Mouse (Mus musculus) bone marrow, adult 2 months (tissue): ENCODE data around the gene Dcaf11.
A peak's percentile ranks its signal among the peaks of the same experiment; 100 is the strongest.

Experiments used
- CTCF ChIP-seq: fragments of 200-500 bp; IDR thresholded peaks from 2 replicates; pipeline ENCODE4 v1.5.1; 2011; ENCODE audit warnings: low read length, control low read depth; ENCODE audit not compliant: control insufficient read depth, insufficient read depth
- POLR2A ChIP-seq: fragments of 200-500 bp; IDR thresholded peaks from 2 replicates; pipeline ENCODE4 v1.6.1; 2011; ENCODE audit warnings: low read depth, mild to moderate bottlenecking, control low read depth, low read length, borderline replicate concordance; ENCODE audit not compliant: control insufficient read depth

DNA sequence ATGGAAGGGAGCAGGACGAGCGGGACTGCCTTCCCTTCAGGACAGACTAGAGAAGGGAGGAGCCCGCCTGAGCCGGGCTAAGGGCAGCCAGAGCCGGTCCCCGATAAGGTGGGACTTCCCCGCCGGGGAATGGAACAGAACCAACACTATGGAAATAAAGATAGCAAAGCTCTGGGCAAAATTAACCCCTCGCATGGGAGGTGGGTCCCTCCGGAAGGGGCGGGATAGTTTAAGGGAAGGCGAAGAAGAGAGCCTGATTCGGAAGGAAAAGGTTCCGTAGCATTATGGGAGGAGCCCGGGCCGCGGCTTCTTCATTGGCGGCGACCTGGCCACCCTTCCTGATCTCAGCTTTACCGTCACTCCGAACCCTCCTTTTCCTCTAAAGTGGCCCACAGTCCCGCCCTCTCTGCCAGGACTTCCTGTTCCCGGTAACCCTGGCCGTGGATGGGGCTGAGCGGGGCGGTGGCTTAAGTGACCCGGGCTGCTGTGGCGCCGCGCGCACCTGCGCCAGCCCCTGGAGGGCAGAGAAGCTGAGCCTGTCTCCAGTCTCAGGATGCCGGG lies 31.6 kb downstream of the Dcaf11 start, which contains the start of gene Rnf31:
- TF ChIP-seq POLR2A (peak; percentile 60; the same call in 1 of the 2 replicates), CTCF (no peak)
